Mouse (Mus musculus) megakaryocyte, embryonic 14.5 days (primary cell): ENCODE results near the gene Gm17571.

ENCODE experiments used
- FLI1 ChIP-seq: IDR thresholded peaks from 2 replicates; pipeline ENCODE4 v1.6.1; 2012; ENCODE audit warnings: low read length, inconsistent platforms, mixed read lengths
- GATA1 ChIP-seq: IDR thresholded peaks from 3 replicates; pipeline ENCODE4 v1.6.1; 2012; ENCODE audit warnings: mixed read lengths, low read length, inconsistent platforms, borderline replicate concordance

DNA sequence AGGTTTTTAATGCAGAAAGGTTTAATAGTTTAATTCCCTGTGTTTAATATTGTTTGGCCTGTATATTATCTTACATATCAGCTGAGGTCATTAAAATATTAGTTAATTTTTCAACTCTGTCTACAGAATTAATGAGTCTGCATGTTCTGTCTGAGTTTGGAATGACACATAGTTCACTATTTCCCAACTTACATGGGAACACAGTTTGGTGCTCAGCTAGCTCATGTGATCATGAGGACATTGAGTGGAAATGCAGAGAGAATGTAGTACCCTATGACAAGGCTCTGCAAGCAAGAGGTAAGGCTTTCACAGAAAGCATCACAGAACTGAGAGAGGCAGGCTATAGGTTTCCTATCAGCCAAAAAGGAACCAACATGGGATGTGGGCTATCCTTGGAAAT is 49.0 kb upstream of the Gm17571 start:
- no peak for TF ChIP-seq GATA1
- no peak for TF ChIP-seq FLI1
